Mouse (Mus musculus) spleen, postnatal 14 days (tissue): ENCODE measurements around the gene Tmem178.

ENCODE experiments used
- DNase-seq, 2 experiments: peaks; one replicate each; pipeline ENCODE4 v3.0.0; 2021 to 2022; ENCODE audit warnings: low spot score in 2 of 2

Tmem178 gene

GRCm38 (mm10) chr17:81045525-81046150, 101.2 kb downstream of the Tmem178 start:
- peak in 1 of 2 experiments; percentile 35 for DNase-seq

GRCm38 (mm10) chr17:81047930-81048564, 103.6 kb downstream of the Tmem178 start:
- no peak for DNase-seq
